Mouse (Mus musculus) G1E (cell line): ENCODE data around the gene Ttc24. TPM values are rescaled to one million over a fixed set of nuclear protein-coding genes. Genes with fewer than 3 reads are reported as not detected.

Experiments used
- ATAC-seq: 2 replicates; pipeline ENCODE4 v1.8.0; 2016; ENCODE audit warnings: mild to moderate bottlenecking; ENCODE audit not compliant: insufficient number of reproducible peaks, poor library complexity, low FRiP score, severe bottlenecking; ENCODE audit errors: extremely low read depth
- DNase-seq: peaks from one replicate; pipeline ENCODE4 v3.0.0; 2012; ENCODE audit warnings: low spot score
- H3K27me3 ChIP-seq: 2 replicates; pipeline ENCODE4 v1.6.1; 2012; ENCODE audit warnings: mild to moderate bottlenecking, low read length, inconsistent platforms; ENCODE audit not compliant: insufficient read depth
- H3K36me3 ChIP-seq: replicated peaks from 2 replicates; pipeline ENCODE3; 2012; ENCODE audit warnings: mild to moderate bottlenecking, inconsistent platforms
- H3K4me1 ChIP-seq: 2 replicates; pipeline ENCODE4 v1.6.1; 2012; ENCODE audit warnings: low read depth, low read length, inconsistent platforms, mixed read lengths; ENCODE audit not compliant: insufficient read depth
- H3K4me3 ChIP-seq: 2 replicates; pipeline ENCODE4 v1.5.1; 2012; ENCODE audit warnings: low read depth, mild to moderate bottlenecking, inconsistent platforms, low read length, moderate library complexity, mixed read lengths
- H3K9me3 ChIP-seq: replicated peaks from 2 replicates; pipeline ENCODE4 v1.6.1; 2012; ENCODE audit warnings: inconsistent platforms
- CTCF ChIP-seq: IDR thresholded peaks from 2 replicates; pipeline ENCODE4 v1.5.1; 2012; ENCODE audit warnings: low read depth, low read length, inconsistent platforms, mixed read lengths
- GATA1 ChIP-seq: IDR thresholded peaks from 2 replicates; pipeline ENCODE4 v1.6.1; 2012; ENCODE audit warnings: borderline replicate concordance, low read length, inconsistent platforms, mixed read lengths
- GATA2 ChIP-seq: IDR thresholded peaks from 2 replicates; pipeline ENCODE4 v1.6.1; 2012; ENCODE audit warnings: low read depth, low read length, inconsistent platforms, borderline replicate concordance
- POLR2AphosphoS5 ChIP-seq: IDR thresholded peaks from 2 replicates; pipeline ENCODE4 v1.6.1; 2012; ENCODE audit warnings: low read depth, low read length, inconsistent platforms; ENCODE audit not compliant: insufficient replicate concordance
- TAL1 ChIP-seq: conservative IDR thresholded peaks from 2 replicates; pipeline ENCODE4 v1.6.1; 2012; ENCODE audit warnings: low read depth, low read length, inconsistent platforms, mixed read lengths
- polyA plus RNA-seq: library from polyadenylated mRNA; stranded (reverse); fragments of >175 nt; gene quantifications from 2 replicates; pipeline ENCODE4 v1.2.3, GENCODE M21; 2012
- total RNA-seq, 2 experiments: library from RNA; stranded (forward) in 1 of 2; stranded (reverse) in 1 of 2; fragments of 200-1000 nt in 1 of 2; fragments of >200 nt in 1 of 2; fragmentation: Nextera tagmentation in 1 of 2; gene quantifications; 2 replicates each; pipeline ENCODE4 v1.2.3; 2014 to 2017

Ttc24 gene
- total and polyA plus RNA-seq, 3 experiments, result 0.05 TPM; not detected in 2

DNA sequence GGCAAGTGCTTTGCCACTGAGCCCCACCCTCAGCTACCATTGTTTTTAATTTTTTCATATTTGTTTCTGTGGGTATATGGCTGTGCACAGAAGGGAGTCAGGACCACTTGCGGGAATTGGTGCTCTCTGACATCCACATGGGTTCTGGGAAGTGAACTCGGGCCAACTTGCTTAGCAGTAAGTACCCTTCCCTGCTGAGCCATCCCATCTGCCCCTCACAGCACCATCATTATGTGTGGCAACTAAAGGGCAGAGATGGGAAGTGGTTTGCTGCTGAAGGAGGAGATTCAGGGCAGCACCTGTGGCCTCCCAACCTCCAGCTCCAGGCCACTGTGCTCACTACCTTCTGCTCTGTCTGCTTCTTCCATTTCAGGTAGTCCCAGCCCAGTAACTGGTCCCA, 4.5 kb downstream of the Ttc24 start:
- DNase-seq (no peak), ATAC-seq (no peak)
- Histone ChIP-seq H3K27me3 (peaks cover 58% of the 10 kb centered on the region), H3K36me3 (no peaks in the 10 kb centered on the region), H3K4me3 (no peak overlapping the region), H3K4me1 (peaks cover 4% of the 10 kb centered on the region; the same call in 1 of the 2 replicates), H3K9me3 (no peaks in the 10 kb centered on the region)
- TF ChIP-seq GATA1 (no peak), GATA2 (no peak), TAL1 (no peak), CTCF (no peak), POLR2AphosphoS5 (no peak)

DNA sequence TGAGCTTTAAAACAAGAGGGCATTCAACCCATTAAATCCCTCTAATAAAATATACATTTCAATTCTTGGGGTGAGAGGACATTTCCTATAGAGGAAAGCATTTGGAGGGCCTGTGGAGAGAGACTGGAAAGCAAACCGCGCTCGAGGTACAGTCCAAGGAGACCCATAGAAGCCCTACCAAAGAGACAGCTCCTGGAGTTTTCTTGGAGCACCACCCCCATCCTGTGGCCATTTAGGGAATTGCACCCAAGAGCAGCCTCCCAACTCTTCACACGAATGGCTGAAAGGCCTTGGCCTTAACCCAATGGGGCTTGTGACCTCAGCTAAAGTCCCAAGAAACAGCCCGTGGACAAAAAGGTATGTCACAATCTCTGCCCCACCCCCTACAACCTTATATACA, 6.3 kb downstream of the Ttc24 start:
- peak; percentile 73 for DNase-seq
- no peaks in the 10 kb centered on the region for H3K9me3 ChIP-seq
- ATAC-seq, result peak; percentile 49; the same call in 1 of the 2 replicates
- H3K27me3 ChIP-seq, result peaks cover 52% of the 10 kb centered on the region
- no peaks in the 10 kb centered on the region for H3K36me3 ChIP-seq
- H3K4me3 ChIP-seq, result no peak overlapping the region
- peaks cover 4% of the 10 kb centered on the region; the same call in 1 of the 2 replicates for H3K4me1 ChIP-seq
- TF ChIP-seq CTCF (peak; percentile 75), GATA2 (no peak), GATA1 (no peak), POLR2AphosphoS5 (no peak), TAL1 (no peak)

DNA sequence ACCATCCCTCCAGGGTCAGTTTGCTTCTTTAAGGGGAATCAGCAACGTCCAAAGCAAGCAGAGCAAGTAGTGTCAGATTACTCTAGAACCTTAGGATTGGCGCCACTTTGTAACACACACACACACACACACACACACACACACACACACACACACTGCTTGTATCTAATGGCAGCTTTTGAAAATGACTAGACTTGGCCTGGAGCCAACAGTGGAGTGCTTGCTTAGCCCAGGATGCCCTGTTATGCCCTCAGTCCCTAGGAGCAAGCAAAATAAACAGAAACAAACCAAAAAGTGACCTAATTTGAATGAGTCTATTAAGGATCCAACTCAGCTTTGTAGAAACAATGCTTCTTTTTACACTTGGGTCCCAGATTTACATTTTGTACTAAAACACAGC, 9.7 kb downstream of the Ttc24 start:
- H3K9me3 ChIP-seq, result no peaks in the 10 kb centered on the region
- no peaks in the 10 kb centered on the region for H3K36me3 ChIP-seq
- no peak overlapping the region for H3K4me3 ChIP-seq
- ATAC-seq, result no peak
- TF ChIP-seq CTCF (no peak), TAL1 (no peak)
- DNase-seq, result no peak
- peaks cover 27% of the 10 kb centered on the region for H3K27me3 ChIP-seq
- peaks cover 4% of the 10 kb centered on the region; the same call in 1 of the 2 replicates for H3K4me1 ChIP-seq

DNA sequence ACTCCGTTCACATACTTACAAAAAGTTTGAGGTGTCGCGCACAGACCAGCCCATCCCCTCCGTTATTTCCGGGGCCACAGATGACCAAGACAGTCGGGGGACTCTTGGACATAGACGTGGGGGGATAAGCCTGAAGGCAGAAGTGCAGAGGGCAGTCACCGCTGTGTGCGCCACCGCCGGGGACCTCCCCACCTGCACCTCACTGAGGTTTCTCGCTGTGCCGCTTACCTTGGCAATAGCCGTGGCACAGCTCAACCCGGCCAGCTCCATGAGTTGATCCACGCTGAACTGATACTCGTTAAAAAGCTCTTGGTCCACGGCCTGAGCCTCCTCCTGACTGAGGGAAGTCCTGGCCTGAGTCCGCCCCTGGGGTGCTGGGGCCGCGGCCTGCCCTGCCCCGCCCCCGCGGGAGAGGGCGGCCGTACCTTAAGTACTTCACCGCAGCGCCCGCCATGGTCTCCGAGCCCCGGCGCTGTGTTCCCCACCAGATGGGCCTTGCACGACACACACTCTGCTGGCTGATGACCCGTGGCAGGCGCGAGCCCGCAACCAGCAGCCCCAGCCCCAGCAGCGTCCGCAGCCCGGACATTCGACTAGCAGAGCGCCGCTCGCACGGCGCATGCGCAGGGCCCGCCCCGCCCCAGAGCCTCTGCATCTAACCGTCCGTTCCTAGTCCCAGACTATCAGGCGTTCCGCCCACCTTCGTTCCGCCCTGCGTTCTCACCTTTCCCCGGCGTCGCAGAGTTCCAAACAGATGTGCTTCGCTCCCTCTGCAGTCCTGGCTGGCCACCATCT, 20.0 kb downstream of the Ttc24 start, which contains the start of gene Naxe:
Gene Naxe (minus strand): TSS at position 594 of the 795 bp plus-strand sequence.
- Histone ChIP-seq H3K36me3 (peaks cover 39% of the 10 kb centered on the region), H3K4me1 (peaks cover 23% of the 10 kb centered on the region), H3K4me3 (peak within 1 kb of the TSS; percentile 90), H3K9me3 (no peaks in the 10 kb centered on the region), H3K27me3 (no peaks in the 10 kb centered on the region)
- ATAC-seq, result peak; percentile 40; the same call in 1 of the 2 replicates
- TF ChIP-seq CTCF, result no peak
- TF ChIP-seq POLR2AphosphoS5, result no peak
- no peak for TF ChIP-seq GATA2
- TF ChIP-seq GATA1, result no peak
- TF ChIP-seq TAL1, result no peak
- peak; percentile 81 for DNase-seq

DNA sequence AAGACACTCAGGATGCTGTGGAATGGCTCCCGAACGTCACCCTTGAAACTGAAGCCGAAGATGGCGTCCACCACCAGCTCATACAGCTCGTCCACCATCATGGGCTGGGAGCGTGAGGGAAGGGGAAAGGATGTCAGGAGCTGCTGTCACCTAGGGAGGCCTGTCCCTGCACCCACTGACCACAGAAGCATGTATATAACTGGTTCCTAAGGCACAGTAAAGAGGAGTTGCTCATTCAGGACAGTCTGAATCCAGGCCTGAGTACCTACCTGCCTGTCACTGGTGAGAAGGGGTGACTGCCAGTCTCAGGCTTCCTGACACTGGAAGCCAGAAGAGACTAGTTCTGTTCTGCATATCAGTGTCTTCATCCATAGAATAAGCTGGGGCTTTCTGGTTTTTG, 21.1 kb downstream of the Ttc24 start:
- no peaks in the 10 kb centered on the region for H3K9me3 ChIP-seq
- H3K27me3 ChIP-seq, result no peaks in the 10 kb centered on the region
- H3K4me1 ChIP-seq, result peaks cover 23% of the 10 kb centered on the region
- ATAC-seq (no peak), DNase-seq (no peak)
- peaks cover 50% of the 10 kb centered on the region for H3K36me3 ChIP-seq
- peak overlapping the region; percentile 49 for H3K4me3 ChIP-seq
- TF ChIP-seq GATA1, result no peak
- TF ChIP-seq CTCF, result no peak
- TF ChIP-seq POLR2AphosphoS5, result peak; percentile 16; the same call in 1 of the 2 replicates
- no peak for TF ChIP-seq TAL1

DNA sequence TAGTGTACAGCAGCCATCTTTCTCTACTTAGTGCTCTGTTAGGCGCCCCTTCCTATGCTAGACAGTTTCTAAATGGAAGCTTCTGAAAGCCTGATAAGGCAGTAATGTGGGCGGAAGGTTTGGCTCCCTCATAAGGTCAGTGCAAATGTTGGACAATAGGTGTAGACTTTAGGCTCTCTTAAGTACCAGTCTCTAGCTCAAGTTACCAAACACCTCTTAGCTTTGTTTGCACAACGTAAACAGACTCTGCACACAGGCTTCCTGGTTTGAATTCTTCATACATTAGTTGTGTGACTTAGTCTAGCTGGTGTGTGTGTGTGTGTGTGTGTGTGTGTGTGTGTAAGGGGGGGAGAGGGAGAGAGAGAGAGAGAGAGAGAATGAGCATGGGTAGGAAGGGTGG, 28.6 kb downstream of the Ttc24 start:
- Histone ChIP-seq H3K36me3 (peaks cover 90% of the 10 kb centered on the region), H3K27me3 (no peaks in the 10 kb centered on the region), H3K4me1 (peaks cover 12% of the 10 kb centered on the region), H3K9me3 (no peaks in the 10 kb centered on the region), H3K4me3 (no peak overlapping the region)
- DNase-seq, result no peak
- TF ChIP-seq TAL1, result no peak
- TF ChIP-seq CTCF, result no peak
- TF ChIP-seq POLR2AphosphoS5, result no peak
- ATAC-seq, result no peak
